Mouse (Mus musculus) olfactory bulb, adult 2 months (tissue): ENCODE measurements around the gene Hist1h2bf.

Experiments
- CTCF ChIP-seq: fragments of 200-500 bp; IDR thresholded peaks from 2 replicates; pipeline ENCODE4 v1.5.1; 2012; ENCODE audit warnings: low read depth, mild to moderate bottlenecking, low read length, moderate library complexity; ENCODE audit not compliant: insufficient read depth
- POLR2A ChIP-seq: fragments of 200-500 bp; IDR thresholded peaks from 2 replicates; pipeline ENCODE4 v1.6.1; 2012; ENCODE audit warnings: mild to moderate bottlenecking, low read depth, low read length, moderate library complexity; ENCODE audit not compliant: insufficient read depth

DNA sequence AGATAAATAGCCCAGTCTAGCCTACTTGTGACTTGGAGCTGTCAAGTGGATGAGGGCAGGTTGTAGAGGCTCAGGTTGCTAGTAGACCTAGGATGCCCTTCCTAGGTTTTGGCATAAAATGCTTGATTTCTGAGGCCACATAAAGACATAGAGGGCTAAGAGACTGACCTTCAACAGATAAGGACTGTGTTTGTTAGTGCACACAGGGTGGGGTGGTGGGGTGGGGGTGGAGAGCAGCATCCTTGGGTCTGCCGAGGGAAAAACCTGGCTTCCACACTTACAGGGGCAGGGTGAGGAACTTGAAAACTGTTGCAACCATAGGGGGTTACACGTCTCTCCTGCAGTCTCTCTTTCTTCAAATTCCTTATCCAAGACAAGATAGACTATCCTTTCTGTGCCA is 21.2 kb upstream of the Hist1h2bf start:
- no peak for TF ChIP-seq POLR2A
- no peak for TF ChIP-seq CTCF
